Mouse (Mus musculus): Measurements from ENCODE around the gene Gm5148.

Gene Gm5148

DNA sequence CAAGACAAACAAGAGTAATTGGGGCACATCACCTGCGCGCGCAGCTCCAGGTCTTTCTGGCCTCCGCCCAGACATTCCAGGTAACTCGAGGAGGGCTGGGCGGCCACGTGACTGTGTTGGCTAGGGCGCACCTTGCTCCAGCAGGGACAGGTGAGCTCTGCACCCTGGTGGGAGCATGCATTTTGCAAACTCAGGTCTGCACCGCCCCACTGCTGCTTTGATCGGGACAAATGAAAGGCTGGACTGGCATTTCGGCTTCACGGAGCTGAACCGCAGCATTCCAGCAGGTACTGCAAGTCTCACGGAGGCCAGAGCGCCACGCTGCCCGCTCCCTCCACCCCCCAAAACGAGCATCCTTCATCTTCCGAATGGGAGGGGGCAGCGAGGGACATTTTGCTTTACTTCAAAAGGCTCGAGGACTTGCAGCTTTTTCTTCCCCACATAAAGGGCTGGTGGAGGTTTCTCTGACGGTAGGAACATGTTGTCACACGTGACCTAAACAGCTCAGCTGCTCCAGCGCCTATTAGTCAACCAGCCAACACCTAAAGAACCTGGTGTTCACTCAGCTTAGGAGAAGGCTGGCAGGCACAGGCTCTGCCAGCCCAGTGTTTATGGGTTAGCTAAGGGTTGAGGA lies at the start of gene Gm5148:
Gene Gm5148 (minus strand): TSS at position 320 of the 634 bp plus-strand sequence.
- in situ Hi-C loops (cut with MboI, MseI), result no loop called here

DNA sequence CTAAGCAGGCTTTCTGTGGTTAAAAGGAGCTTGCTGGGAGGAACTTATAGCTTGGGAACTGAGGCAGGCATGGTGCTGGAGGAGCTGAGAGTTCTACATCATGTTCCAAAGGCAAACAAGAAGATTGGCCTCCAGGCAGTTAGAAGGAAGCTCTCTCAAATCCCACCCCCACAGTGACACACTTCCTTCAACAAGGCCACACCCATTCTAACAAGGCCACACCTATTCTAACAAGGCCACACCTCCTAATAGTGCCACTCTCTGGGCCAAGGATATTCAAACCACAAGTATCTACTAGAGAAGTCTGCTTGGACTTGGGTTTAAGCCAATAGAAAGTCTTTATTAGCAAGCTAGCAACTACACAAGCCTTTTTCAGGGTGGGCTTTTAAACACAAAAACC lies 46.7 kb upstream of the Gm5148 start:
- in situ Hi-C loops (cut with MboI, MseI), result no loop called here

DNA sequence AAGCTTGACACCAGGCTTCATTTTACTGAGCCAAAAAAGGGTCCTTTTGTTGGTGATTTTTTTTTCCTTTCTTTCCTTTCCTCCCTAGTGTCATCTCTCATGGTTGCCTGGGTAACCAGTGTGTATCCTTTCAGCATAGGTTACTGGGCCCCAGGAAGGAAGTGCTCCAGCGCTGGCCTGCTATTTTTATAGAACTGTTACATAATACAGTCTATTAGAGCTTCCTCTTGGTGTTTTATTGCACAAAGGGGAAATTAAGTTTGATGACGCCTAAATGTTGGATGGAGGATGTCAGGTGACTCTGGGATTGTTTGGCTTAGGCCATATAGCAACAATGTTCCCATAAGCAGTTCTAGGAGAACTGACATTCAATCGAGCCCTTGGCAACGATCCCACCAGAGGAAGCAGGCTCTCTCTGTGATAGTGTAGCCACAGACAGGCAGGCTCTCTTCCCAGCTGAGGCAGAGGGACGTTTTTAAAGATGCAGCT lies 45.0 kb upstream of the Gm5148 start:
- in situ Hi-C loops (cut with MboI, MseI), result loop anchor here in 1 of 2 experiments (5.0 kb wide), 1 partner anchor 117 kb away; no protein-coding TSS in a partner anchor

DNA sequence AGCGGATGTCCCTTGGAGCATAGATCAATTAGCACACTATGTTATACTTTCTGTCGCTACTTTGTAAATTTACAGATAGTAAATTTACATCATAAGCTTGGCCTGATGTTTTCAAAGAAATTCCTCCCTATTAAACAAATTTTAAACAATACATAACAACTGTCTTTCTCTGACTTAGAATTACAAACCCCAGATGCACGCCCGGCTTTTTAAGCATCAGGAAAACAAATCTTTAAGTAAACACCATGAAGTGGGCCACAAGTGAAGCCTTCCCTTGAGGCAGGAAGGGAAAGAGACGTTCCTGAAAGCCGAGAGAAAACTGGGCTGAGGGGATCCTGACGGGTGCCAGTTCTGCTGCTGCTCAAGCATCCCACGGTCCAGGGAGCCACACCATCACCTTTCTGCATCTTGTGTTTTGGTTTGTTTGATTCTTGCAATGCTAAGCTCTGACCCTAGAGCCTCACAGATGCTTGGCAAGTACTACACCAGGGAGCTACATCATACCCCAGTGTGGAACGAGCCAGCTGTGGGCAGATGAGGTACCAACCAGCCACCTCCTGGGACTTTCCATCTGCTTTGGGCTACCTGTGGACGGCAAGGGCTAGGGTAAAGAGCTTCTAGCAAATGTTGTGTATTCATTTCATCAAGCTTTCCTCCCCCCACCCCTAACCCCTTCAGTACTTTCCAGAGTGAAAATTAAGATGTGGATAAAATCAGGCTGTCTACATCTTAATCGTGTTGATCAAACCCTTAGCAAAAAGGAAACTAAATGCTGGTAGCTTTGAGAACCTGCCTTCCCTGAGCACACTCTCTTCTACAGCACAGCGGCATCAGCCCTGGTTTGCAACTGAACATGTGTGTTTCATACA lies 43.1 kb upstream of the Gm5148 start:
- in situ Hi-C loops (cut with MboI, MseI), result loop anchor here in 1 of 2 experiments (5.0 kb wide), 1 partner anchor 115 kb away; no protein-coding TSS in a partner anchor

GRCm38 (mm10) chr3:37766628-37767027 lies 42.3 kb upstream of the Gm5148 start:
- in situ Hi-C loops (cut with MboI, MseI), result loop anchor here in 1 of 2 experiments (5.0 kb wide), 1 partner anchor 114 kb away; no protein-coding TSS in a partner anchor

DNA sequence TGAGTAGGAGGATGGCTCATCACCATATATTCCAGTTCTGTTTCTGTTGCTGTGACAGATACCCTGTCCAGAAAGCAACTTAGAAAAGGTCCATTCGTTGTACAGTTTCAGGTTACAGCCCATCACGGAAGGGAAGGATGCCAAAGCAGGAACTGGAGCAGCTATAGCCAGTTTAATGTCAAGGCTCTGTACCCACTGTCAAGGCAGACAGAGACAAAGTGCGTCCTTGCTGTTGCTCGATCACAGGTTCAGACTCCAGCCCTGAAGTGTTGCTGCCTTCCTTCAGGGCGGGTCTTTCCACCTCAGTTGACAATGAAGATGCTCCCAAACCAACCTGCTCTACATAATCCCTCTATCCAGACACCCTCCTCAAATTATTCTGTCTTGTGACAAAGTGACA lies 41.7 kb upstream of the Gm5148 start:
- in situ Hi-C loops (cut with MboI, MseI), result loop anchor here in 1 of 2 experiments (5.0 kb wide), 1 partner anchor 114 kb away; no protein-coding TSS in a partner anchor

DNA sequence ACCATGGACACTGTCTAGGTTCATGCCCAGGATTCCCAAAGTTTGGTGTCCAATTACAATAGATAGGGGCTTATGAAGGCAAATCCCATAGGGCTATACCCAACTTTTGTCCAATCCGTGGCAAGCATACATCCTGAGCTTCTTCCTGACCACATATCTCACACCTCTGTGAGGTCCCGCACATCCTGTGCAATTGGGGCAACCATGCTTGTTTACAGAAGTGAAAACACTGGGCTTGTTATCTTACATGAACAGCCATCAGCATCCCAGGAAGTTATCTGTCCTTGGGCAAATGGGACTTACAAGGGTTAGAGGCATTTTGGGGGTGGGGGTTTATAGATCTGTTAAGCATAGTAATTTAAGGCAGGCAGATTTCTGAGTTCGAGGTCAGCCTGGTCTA lies 41.0 kb upstream of the Gm5148 start:
- in situ Hi-C loops (cut with MboI, MseI), result loop anchor here in 1 of 2 experiments (5.0 kb wide), 1 partner anchor 113 kb away; no protein-coding TSS in a partner anchor

DNA sequence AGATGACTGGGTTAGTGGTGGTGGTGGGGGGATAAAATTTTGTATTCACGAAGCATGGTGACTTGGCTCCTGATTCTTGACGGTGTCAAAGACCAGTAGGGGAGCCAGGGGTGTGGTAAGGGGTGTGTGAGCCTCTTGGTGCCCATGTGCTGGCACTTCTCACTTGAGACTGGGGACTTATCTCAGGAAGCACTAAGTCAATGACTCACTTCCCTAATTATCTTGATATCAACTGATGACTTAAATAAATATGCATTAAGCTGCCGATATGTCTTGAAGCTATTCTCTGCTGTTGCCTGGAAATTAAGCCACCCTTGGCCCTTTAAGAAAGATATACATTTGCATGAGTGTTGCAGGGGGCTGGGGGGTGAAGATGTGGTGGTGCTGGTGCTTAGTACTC lies 38.0 kb upstream of the Gm5148 start:
- in situ Hi-C loops (cut with MboI, MseI), result no loop called here

GRCm38 (mm10) chr3:37761741-37762140 lies 37.5 kb upstream of the Gm5148 start:
- in situ Hi-C loops (cut with MboI, MseI), result no loop called here

GRCm38 (mm10) chr3:37760866-37761265 lies 36.6 kb upstream of the Gm5148 start:
- in situ Hi-C loops (cut with MboI, MseI), result no loop called here

- in situ Hi-C loops (cut with MboI, MseI), result loop anchor here in 1 of 2 experiments (5.0 kb wide), 2 partner anchors 86 to 496 kb away; no protein-coding TSS in a partner anchor
Observed at GRCm38 (mm10) chr3:37758611-37759322, 34.5 kb upstream of the Gm5148 start.

- in situ Hi-C loops (cut with MboI, MseI), result loop anchor here in 1 of 2 experiments (5.0 kb wide), 2 partner anchors 86 to 496 kb away; no protein-coding TSS in a partner anchor
Observed at GRCm38 (mm10) chr3:37758124-37758523, 33.8 kb upstream of the Gm5148 start.

GRCm38 (mm10) chr3:37757613-37758012 lies 33.3 kb upstream of the Gm5148 start:
- in situ Hi-C loops (cut with MboI, MseI), result loop anchor here in 1 of 2 experiments (5.0 kb wide), 2 partner anchors 85 to 495 kb away; no protein-coding TSS in a partner anchor

GRCm38 (mm10) chr3:37756005-37756404 lies 31.7 kb upstream of the Gm5148 start:
- in situ Hi-C loops (cut with MboI, MseI), result loop anchor here in 1 of 2 experiments (5.0 kb wide), 2 partner anchors 84 to 494 kb away; no protein-coding TSS in a partner anchor

DNA sequence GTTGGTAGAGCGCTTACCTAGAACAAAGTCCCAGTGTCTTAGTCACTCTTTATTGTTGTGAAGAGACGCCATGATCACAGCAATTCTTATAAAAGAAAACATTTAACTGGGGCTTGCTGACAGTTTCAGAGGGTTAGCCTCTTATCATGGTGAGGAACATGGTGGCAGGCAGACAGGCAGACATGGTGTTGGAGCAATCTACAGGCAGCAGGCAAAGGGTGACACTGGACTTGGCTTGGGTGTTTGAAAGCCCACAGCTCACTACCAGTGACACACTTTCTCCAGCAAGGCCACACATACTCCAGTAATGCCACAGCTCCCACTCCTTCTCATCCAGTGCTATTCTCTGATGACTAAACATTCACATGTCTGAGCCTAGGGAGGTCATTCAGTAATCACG lies 30.3 kb upstream of the Gm5148 start:
- in situ Hi-C loops (cut with MboI, MseI), result loop anchor here in 1 of 2 experiments (5.0 kb wide), 2 partner anchors 82 to 492 kb away; no protein-coding TSS in a partner anchor

- in situ Hi-C loops (cut with MboI, MseI), result no loop called here
Observed at GRCm38 (mm10) chr3:37753148-37753547, 28.9 kb upstream of the Gm5148 start.

DNA sequence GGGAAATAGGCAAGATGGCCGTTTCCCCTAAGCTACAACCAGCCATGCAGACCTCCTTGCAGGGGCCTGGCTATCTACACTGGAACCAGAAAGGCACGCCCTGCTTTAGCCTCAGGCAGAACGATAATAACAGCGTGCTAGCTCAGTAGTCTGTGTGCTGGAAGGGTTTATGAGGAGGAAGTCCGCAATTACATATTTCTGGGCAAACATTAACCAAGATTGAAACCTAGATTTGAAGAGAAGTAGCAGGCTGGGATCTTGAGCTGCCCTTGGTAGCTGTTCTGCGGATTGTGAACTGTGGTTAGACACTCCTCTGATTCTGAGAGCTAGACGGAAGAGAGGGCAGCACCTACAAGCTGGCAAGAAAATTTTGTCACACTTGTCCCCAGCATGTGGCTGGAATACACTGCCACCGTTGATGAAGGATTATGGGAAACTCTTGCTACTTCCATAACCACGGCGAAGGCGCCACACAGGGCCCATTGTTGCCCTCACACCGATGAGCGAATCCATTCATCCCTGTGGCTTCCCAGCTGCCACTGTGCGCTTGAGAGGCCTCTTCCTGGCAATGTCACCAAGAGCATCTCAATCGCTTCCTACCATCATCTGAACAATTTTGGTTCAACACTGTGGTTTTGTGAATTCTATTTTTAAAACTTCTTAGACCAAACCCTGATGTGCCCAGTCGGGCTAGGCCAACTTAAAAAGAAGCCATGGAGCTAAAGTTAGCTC lies 23.9 kb upstream of the Gm5148 start:
- in situ Hi-C loops (cut with MboI, MseI), result no loop called here

GRCm38 (mm10) chr3:37747258-37748001 lies 23.1 kb upstream of the Gm5148 start:
- in situ Hi-C loops (cut with MboI, MseI), result no loop called here

GRCm38 (mm10) chr3:37744050-37744449 lies 19.8 kb upstream of the Gm5148 start:
- in situ Hi-C loops (cut with MboI, MseI), result no loop called here

- in situ Hi-C loops (cut with MboI, MseI), result no loop called here
Observed at GRCm38 (mm10) chr3:37739996-37740395, 15.7 kb upstream of the Gm5148 start.
